Mouse (Mus musculus) cerebellum, adult 18-20 months (tissue): ENCODE results near the gene Abcd1.
"Not testable (repeated sequence)": the region's sequence is repeated elsewhere in the genome, so short reads cannot be mapped to it uniquely, and the experiment has no call there.

ENCODE experiments used
- DNase-seq, 2 experiments: peaks; one replicate each; pipeline ENCODE4 v3.0.0; 2021

Gene Abcd1

DNA sequence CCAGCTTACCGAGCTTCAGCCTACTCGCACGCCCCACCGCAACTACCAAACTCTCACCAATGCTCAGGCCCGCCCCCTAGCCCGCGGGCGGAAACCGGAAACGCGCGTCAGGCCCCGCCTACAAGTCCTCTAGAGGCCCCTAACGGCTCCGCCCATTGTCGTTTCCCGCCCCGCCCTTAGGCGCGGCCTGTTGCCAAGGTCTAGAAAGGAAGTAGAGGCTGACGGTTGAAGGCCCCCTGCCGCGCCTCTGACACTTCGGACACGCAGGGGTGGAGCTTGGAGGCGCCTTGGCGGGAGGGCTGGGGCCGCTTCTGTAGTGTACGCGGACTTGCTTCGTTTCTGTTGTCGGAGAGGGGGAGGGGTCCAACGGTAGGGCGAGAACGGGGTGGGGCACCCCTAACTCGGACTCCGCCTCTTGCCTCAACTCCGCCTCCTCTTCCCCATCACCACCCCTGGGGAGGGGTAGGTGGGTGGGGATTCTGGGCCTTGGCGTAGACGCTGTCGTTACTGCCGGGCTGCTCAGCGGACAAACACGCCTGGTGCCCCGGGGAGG, at the start of gene Abcd1, which contains the start of gene Bcap31:
TSS of gene Abcd1 (plus strand) at position 489 of the 553 bp plus-strand sequence.
TSS of gene Bcap31 (minus strand) at position 67 of the 553 bp plus-strand sequence.
- peak; percentile 85 to 86 for DNase-seq

DNA sequence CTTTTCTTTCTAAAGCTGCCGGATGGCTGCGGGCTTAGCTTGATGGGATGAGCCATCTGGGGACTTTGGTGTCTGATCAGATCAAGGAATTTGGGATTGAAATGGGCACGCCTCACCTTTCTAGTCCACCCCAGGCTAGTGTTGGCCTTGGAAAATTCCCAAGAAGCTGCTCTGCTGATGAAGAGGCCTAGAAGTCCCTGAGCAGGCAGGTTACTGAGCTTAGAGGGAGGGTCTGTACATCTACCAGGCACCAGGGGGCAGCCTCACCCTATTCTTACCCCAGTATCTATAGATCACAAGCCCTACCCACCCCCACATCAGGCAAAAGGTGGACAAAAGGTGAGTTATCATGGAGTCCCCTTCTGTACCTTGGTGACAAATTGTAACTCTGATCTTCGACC, 44.4 kb upstream of the Abcd1 start:
- DNase-seq = peak; percentile 70 to 71

DNA sequence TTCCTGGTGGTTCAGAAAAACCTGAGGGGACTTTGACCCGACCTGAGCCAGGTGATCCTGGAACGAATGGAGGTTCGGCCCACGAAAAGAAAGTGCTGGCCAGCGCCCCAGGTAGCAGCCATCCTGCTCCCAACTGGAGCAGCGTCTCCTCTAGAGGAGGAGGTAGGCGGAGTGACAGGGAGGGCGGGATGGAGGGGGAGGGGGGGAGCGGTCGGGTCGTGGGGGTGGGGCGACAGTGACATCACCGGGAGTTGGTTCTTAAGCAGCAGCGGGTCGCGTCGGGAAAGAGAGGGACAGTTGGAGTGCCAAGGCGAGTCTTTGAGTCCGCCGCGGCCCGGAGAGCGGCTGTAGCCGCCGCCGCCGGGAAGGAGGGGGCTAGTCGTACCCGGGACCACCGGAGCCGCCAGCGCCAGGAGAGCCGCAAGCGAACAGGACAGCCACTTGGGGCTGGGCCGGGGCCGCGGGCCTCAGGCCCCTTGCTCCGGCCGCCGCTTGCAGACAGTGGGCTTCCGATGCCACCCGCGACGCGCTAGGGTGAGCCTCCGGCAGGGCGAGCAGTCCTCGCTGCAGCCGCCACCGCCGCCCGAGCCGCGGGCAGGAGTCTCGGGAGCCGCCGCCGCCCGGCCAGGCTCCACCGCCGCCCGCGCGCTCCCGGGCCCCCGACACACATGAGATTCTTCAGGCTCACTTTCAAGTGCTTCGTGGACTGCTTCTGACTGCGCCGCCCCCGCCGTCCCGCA, 43.3 kb upstream of the Abcd1 start, which contains the start of gene Slc6a8:
TSS of gene Slc6a8 (plus strand) at position 272 of the 740 bp plus-strand sequence.
- peak; percentile 69 to 81 for DNase-seq

DNA sequence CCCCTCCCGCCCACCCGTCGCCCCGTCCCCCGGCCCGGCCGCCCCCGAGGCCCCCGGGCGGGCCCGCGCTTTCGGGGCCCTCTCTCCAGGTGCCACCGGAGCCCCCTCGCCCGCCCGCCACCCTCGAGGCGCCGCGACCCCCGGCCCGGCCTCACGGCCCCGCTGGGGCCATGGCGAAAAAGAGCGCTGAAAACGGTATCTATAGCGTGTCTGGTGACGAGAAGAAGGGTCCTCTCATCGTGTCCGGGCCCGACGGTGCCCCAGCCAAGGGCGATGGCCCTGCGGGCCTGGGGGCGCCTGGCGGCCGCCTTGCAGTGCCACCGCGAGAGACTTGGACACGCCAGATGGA, 42.8 kb upstream of the Abcd1 start:
- DNase-seq = no peak

DNA sequence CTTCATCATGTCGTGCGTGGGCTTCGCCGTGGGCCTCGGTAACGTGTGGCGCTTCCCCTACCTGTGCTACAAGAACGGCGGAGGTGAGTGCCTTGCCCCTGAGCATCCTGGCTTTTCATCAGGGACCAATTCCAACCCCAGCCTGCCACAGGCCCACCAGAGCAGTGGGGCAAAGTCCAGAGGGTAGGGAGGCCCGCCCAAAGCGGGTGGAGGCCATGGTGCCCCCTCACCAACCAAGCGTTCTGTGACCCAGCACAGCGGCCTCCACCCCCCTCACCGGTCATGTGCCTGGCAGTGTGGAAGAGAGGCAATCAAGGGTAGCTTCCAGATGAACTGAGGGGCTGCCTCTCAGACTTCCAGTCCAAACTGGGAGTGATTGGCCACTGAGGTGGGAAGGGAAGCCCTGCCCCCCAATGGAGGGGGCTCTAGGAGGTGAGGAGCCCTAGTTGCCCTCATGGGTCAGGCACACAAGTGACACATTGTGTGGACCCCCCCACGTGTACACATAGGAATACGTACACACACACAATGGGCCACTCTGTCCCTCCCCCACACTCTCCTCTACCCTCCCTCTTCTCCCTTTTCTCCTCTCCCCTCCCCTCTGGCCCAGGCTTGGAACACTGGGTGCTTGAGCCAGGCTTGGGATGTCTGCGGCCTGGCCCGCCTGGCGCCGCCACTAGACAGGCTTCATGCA, 42.3 kb upstream of the Abcd1 start:
- peak; percentile 46 to 50 for DNase-seq

DNA sequence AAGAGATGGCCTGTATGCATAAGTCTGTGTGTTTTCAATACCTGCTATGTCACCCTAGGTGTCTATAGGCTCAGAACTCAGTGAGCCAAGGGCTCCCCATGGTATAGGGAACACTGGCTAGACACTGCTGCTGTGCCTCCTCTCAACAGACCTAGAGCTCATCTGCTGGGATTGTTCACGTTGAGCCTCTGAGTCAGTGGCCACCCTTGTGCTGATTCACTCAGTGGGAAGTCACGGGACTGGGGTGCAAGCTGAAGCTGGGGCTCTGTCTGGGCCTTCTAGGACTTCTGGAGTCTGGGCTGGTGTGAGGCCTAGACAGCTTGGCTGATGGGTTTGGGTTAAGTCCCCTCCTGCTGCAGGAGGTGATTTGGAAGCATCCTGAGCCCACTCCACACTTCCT, 41.2 kb upstream of the Abcd1 start:
- no peak for DNase-seq

DNA sequence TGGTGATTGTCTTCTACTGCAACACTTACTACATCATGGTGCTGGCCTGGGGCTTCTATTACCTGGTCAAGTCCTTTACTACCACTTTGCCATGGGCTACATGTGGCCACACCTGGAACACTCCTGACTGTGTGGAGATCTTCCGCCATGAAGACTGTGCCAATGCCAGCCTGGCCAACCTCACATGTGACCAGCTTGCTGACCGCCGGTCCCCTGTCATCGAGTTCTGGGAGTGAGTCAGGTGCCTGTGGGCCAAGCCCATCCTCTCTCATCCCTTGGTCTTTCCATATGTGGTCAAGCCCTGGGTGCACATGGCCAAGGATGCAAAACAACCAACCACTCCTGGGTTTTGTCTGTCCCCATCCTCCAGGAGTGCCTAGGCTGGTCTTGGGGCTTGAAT, 39.7 kb upstream of the Abcd1 start:
- DNase-seq = no peak

DNA sequence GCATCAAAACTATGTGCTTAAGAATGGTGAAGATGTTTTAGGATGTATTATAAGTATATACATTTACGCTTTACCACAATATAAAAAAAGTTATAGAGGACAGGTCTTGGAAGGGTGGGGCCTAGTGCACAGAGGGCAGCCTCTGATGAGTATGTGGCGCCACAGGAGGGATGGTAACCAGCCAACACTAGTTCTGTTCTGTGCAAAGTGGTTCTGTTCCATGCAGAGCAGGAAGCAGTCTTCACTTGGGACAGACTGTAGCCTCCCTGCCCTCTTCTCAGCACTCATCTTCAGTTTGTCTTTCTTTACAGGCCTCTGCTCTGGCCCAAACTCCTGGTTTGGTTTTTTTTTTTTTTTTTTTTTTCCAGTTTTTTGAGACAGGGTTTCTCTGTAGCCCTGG, 32.2 kb upstream of the Abcd1 start:
- DNase-seq = no peak

DNA sequence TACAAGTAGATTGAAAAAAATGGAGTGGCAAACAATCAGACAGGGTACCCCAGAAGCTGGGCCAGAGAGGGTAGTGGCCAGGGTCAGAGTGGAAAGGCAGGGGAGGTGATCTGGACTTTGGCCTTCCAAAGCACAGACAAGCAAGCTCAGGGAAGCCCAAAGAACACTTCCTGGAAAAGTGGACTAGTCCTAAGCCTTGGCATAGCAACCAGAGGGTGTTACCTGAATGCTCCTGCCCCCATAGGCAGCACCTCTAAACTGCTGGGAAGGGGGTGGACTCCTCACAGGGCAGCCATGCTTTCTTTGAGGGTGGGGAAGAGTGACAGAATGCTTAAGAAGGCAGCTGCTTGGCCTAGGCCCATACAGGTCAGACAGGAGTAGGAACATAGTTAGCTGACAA, 31.4 kb upstream of the Abcd1 start:
- DNase-seq = no peak

DNA sequence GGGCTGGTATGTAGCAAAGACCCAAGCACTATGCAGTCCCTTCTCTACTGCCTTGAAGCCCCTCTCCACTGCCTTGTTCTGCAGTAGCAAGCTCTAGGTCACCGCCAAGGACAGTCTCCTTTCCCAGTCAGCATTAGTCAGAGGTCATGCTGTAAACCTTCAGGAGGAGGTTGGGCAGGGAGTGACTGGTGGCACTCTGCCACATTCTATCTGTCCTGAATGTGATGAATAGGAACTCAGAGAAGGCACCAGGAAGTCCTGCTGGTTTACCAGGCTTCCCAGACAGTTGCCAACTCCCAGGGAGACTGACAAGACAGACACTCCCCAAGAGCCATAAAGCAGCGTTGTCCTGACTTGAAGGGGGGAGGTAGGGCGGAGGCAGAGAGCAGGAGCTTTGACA, 30.8 kb upstream of the Abcd1 start:
- DNase-seq = peak; percentile 39 to 54

DNA sequence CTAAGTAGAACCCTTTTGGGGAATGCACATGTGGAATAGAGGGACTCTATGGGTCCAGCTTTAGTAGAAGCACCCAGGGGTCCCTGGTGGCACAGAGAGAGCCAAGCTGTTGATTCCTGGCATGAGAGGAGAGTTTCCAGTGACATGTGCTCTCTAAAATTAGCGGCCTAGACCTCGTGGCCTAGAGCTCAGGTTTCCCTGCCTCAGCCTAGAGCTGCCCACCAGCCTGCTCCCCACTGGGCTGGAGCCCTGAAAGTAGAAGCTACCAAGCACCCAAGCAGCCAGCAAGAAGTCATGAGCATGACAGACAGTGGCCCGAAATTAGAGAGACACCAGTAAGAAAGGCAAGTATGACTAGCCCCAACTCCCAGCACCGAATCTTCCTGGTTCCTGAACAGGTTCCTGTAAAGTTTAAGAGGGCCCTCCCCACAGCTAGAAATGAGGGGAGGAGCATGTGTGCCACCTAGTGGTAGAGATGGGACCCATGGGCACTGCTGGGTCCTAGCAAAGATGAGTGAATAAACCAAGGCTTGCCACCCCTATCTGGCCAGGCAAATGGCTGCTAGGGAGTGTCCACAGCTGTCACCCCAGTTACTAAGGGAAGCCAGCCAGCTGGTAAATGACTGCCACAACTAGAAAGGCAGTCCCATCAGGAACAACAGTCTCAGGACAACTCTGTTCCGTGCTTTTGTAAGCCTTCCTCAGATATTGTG, 25.3 kb upstream of the Abcd1 start:
- DNase-seq = peak; percentile 66

DNA sequence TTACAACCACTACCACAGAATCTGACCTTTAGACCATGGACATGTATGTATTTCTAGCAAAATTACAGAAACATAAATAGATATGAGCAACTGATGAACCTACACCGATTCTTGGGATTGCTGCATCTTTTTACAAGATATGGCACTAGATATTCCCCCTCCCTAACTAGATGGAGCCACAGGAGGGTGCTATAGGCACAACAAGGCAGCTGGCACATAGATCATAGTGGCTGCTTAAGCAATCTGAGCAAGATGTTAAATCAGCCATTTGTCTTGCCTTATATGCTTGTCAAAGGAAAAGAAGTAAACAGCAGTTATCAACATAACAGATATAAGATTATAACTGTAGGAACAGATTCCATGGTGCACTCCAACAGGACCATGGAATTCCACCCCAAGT, 15.9 kb upstream of the Abcd1 start:
- no peak for DNase-seq

DNA sequence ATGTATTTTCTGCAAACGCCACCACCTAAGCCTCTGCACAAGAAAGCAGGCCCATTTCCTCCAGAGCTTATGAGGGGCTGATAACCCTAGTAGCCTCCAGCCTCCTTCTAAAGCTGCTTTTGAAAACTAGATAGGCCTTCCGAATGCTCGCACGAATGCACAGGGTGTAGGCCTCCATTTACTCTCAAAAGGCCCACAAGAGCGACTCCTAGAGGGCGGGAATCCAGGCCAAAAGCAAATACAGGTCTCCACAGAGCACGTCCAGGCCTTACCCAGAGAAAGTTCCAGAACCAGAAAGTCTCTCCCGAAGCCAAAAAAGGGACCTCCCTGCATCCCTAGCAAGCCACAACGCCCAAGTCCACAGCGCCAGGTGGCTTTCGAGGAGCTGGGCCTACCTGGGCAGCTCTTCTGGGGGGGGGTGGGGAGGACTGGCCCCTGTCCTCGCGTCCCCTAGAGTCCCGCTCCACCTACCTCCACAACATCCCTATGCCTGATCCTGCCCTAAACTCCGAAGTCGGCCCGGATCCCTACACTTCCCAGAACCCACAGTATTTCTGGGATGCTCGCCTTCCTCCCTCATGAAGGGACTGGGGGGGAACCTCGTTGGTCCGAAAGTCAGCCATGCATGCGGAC, 805 bp upstream of the Abcd1 start:
- DNase-seq = peak; percentile 35 to 42

DNA sequence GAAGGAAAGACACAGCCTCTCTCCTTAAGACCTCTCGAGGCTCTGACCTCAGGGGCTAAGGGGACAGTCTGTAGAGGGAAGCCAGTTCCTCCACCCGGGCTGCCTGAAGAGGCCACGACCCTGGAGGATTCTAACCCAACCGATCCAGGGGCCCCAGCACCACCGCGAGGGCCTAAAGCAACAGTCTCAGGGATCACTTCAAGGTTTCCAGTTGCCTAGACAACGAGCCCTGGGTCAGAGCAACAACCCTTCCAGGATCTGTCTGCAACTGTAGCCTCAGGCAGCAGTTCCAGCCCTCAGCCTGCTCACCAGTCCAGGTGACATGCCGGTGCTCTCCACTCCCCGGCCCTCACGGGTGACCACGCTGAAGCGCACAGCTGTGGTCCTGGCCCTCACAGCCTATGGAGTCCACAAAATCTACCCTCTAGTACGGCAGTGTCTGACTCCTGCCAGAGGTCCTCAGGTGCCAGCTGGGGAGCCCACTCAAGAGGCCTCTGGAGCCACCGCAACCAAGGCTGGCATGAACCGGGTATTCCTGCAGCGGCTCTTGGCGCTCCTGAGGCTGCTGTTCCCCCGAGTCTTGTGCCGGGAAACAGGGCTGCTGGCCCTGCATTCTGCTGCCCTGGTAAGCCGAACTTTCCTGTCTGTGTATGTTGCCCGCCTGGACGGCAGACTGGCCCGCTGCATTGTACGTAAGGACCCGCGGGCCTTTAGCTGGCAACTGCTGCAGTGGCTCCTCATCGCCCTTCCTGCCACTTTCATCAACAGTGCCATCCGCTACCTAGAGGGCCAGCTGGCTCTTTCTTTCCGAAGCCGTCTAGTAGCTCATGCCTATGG, 530 bp downstream of the Abcd1 start:
- DNase-seq = peak; percentile 21 to 33

DNA sequence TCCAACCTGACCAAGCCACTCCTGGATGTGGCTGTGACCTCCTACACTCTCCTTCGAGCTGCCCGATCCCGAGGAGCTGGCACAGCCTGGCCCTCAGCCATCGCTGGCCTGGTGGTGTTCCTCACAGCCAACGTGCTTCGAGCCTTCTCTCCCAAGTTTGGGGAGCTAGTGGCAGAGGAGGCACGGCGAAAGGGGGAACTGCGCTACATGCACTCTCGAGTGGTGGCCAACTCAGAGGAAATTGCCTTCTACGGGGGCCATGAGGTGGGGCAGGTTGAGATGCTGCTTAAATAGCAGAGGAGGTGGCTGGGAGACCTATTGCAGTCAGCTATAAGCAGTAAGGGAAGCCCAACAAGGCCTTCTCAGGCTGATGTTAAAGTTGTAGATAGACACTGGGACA, 1.3 kb downstream of the Abcd1 start:
- DNase-seq = peak; percentile 25 to 36

DNA sequence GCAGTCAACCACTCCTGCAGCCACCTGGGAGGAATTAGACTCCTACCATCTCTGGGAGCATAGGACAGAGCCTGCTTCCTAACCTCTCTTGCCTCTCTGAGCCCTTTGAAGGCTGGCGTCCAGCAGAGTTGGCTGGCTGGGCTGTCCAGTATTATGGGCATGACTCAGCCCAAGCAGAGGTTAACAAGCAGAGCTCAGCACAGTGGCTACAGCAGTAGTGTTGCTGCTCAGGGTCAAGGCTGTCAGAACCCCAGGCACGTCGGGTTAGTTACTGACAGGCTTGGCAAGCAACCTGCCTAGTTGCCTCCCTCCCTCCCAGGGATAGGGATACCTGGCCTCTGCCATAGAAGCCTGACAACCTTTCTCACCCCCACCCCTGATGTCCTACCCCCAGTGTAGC, 1.9 kb downstream of the Abcd1 start:
- DNase-seq = peak; percentile 8 to 13

DNA sequence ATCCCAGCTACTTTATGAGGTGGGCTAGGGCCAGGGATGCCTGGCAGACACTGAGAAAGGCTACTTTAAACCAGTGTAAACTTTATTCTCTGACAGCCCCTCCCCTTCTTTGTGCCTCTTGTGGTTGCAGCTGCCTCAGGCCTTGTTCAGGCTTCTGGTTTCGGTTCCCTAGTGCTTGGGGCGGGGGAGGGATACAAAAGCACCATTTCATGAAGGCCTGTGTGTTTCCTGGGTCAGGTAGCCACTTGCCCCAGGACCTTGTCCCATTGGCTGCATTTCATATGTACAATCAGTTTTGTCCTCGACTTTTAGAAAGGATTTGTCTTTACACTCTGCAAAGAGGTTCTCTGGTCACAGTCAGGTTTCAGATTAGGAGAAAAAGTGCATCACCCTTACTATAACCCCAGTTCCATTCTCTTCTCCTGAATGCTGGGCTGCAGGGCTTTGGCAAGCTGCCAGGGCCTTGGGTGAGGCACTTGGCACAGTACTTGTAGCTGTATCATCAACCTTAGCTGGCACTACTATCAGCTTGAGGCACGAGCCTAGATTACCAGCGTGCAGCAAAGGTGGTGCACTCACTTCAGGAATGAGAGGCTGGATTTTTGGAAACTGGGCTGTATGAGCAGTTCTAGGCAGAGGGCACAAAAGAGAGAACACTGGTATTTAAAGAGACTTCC, 2.4 kb downstream of the Abcd1 start:
- DNase-seq = peak; percentile 34 to 43

DNA sequence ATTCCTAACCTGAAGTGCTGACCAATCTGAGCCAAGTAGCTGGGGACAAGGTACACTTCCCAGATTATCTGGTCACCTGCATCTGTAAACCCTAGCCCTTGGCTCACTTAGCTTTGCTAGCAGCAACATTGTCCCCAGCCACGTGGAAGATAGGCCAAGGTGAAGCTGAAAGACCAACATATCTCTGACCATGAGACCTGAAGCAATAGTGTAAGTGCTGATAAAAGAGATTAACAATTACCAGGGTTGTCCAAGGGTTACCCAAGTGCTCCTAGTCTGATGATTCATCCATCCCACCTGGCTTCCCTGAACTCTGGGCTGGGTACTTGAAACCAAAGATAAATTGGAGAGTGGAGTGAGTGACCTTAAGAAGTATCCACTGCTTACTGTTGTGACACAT, 14.5 kb downstream of the Abcd1 start:
- no peak for DNase-seq

DNA sequence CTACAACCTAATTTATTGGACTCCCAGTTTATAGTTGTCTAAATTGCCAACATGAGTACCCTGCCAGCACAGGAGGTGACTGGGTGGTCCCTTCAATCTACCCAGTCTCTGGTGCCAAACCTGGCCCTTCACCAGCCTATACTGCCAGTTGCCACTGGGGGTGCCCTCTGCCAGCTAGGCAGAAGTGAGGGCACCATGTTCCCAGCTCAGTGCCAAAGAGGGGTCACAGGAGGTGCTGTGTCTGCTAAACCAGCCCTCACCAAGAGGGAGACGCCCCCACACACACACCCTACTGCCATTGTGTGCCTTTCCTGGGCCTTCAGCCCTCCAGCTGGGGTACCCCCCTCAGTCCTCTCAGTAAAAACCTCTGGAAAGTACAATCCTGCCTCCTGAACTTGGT, 21.8 kb downstream of the Abcd1 start:
- no peak for DNase-seq

DNA sequence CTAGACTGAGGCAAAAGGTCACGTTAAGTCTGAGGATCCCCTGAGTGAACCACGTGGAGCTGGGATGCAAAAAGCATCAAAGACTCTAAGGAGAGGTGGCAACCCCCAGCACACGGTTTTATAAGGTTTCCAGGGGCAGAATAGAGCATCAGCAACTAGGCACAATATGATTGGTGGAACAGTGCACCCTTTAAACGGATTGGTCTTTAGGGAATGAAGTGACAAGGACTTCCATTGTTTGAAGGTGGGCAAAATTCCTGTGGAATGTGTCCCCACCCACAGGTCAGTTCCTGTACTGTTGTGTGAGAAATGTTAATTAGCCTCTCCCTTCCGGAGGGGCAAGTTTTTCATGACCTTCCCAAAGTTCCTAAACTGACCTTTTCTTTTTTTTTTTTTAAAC, 22.8 kb downstream of the Abcd1 start:
- no peak for DNase-seq

DNA sequence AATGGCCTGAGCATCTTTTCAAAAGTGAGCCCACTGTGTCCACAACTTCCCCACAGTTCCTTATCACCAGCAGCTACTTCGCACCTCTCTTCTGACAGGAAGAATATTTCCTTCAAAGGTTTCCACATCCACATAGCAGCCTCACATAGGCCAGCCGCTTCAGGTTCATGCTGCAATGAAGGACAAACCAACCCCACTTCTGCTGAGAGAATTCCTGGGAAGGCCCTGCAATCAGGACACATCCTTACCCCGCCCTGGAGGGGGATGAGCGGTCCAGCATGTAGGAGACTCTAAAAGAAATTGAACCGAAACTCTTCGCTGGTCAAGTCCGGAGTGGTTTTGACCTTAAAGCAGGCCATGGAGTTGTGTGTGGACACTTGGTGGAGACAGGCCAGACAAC, 23.4 kb downstream of the Abcd1 start:
- DNase-seq = not testable (repeated sequence)
